Mouse (Mus musculus) myocyte (in vitro differentiated cells): ENCODE results near the gene Hmmr.

ENCODE experiments used
- TCF12 ChIP-seq: IDR thresholded peaks from one replicate; pipeline ENCODE4 v1.6.1; 2011; ENCODE audit warnings: mild to moderate bottlenecking, control low read depth; ENCODE audit not compliant: poor library complexity, insufficient read depth, severe bottlenecking
- TCF3 ChIP-seq: IDR thresholded peaks from one replicate; pipeline ENCODE4 v1.6.1; 2011; ENCODE audit warnings: low read depth, control low read depth; ENCODE audit not compliant: insufficient read length

- TF ChIP-seq TCF12 (no peak), TCF3 (no peak)
These were observed 48.6 kb upstream of the Hmmr start for GRCm38 (mm10) chr11:40781857-40782256.
